Mouse (Mus musculus) liver (tissue): ENCODE data around the gene Smco4.
"Not testable (repeated sequence)": the region's sequence is repeated elsewhere in the genome, so short reads cannot be mapped to it uniquely, and the experiment has no call there.

Experiments
- DNase-seq: peaks from one replicate; pipeline ENCODE4 v3.0.0-alpha.2; 2020; ENCODE audit warnings: mixed read lengths

Smco4 gene

GRCm38 (mm10) chr9:15541735-15542354 lies 48.6 kb downstream of the Smco4 start:
- peak; percentile 7 for DNase-seq

GRCm38 (mm10) chr9:15550461-15550961 lies 57.3 kb downstream of the Smco4 start:
- DNase-seq: no peak

- not testable (repeated sequence) for DNase-seq
Measured at GRCm38 (mm10) chr9:15551073-15551472, 57.8 kb downstream of the Smco4 start.

- no peak for DNase-seq
Measured at GRCm38 (mm10) chr9:15551933-15552851, 59.0 kb downstream of the Smco4 start.

- DNase-seq: no peak
Measured at GRCm38 (mm10) chr9:15553322-15553721, 60.1 kb downstream of the Smco4 start.

- no peak for DNase-seq
Measured at GRCm38 (mm10) chr9:15560451-15560850, 67.2 kb downstream of the Smco4 start.

- DNase-seq: peak; percentile 34
Measured at GRCm38 (mm10) chr9:15562353-15562752, 69.1 kb downstream of the Smco4 start.

GRCm38 (mm10) chr9:15574750-15575454 lies 81.7 kb downstream of the Smco4 start:
- DNase-seq: no peak

- no peak for DNase-seq
Measured at GRCm38 (mm10) chr9:15578427-15578826, 85.2 kb downstream of the Smco4 start.

GRCm38 (mm10) chr9:15578946-15579345 lies 85.7 kb downstream of the Smco4 start:
- DNase-seq: no peak

- DNase-seq: no peak
Measured at GRCm38 (mm10) chr9:15580176-15580575, 86.9 kb downstream of the Smco4 start.

- no peak for DNase-seq
Measured at GRCm38 (mm10) chr9:15582026-15582425, 88.8 kb downstream of the Smco4 start.

GRCm38 (mm10) chr9:15584209-15584608 lies 91.0 kb downstream of the Smco4 start:
- DNase-seq: no peak

GRCm38 (mm10) chr9:15585956-15586355 lies 92.7 kb downstream of the Smco4 start:
- DNase-seq: no peak

GRCm38 (mm10) chr9:15587157-15587854 lies 94.1 kb downstream of the Smco4 start:
- no peak for DNase-seq

GRCm38 (mm10) chr9:15594148-15594547 lies 100.9 kb downstream of the Smco4 start:
- DNase-seq: no peak
